Mouse (Mus musculus) liver, adult 2 months (tissue): ENCODE results near the gene Gimap9.

ENCODE experiments used
- CTCF ChIP-seq: fragments of 200-500 bp; IDR thresholded peaks from 2 replicates; pipeline ENCODE4 v1.5.1; 2011; ENCODE audit warnings: low read depth, low read length, control low read depth
- POLR2A ChIP-seq: fragments of 200-500 bp; IDR thresholded peaks from 2 replicates; pipeline ENCODE4 v1.6.1; 2011; ENCODE audit warnings: low read length, control low read depth; ENCODE audit not compliant: insufficient read depth; ENCODE audit errors: extremely low read depth

DNA sequence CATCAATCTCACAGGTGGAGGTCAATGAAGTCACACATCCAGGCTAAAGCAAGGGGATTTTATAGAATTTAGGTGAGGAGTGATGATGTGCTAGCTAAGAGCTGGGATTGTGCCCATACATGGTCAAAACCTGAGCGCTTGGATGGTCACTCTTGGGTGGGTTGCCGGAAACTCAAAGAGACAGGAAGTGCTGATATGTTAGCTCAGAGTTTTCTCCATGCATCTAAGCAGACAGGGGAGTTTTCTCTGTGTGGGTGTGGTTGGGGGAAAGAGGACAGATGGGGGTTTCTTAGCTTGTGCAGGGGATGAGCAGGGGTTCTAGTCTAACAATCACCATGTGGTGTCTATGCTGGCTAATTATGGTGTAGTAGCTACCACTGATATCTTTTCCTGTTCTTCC, 13.4 kb downstream of the Gimap9 start:
- TF ChIP-seq CTCF = no peak
- TF ChIP-seq POLR2A = no peak
